8 mouse cellular contexts compared by ENCODE assay signal in the genomic region with DNA sequence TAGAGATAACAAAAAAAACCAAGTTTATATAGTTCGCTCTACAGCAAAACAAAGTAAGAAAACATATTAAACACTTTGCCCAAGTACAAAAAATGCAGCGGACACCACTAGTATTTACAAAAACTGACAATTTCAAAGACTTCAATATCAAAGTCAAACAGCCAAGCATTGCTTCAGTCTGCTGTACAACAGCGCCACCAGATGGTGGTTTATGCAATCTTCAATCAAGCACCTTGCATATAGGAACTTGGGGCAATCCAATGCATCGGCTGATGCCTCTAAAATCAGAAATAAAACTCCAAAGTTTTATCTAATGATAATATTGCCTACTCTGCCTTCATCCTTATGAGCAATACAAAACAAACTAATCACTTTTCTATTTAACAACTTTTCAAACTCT. TPM values are rescaled to one million over a fixed set of nuclear protein-coding genes. Genes with fewer than 3 reads are reported as not detected.
DNase-seq lines count a peak whose midpoint lies in the region; ATAC-seq and TF ChIP-seq lines count a peak whose summit lies in the region.
"Had no signal": no experiment of that assay in that cellular context is flagged by ENCODE, and none has a peak within 500 bp of the region (broad histone marks: within the 10 kb centered on the region; RNA-seq: fewer than 3 reads in every experiment).

No protein-coding gene starts in this region.

- peaks cover 4% of the 10 kb centered on the region; the same call in 1 of the 2 replicates for H3K36me3 ChIP-seq in limb, embryonic 14.5 days (ENCODE audit: control insufficient read depth, insufficient read depth, low read length)
- H3K36me3 ChIP-seq: hindbrain, embryonic 15.5 days had no signal

- no peaks in the 10 kb centered on the region for H3K9me3 ChIP-seq in limb, embryonic 14.5 days (ENCODE audit: control insufficient read depth, low read length)
- H3K9me3 ChIP-seq: hindbrain, embryonic 15.5 days had no signal

- H3K9ac ChIP-seq in limb, embryonic 14.5 days (ENCODE audit: low read depth, low read length, severe bottlenecking): no peak overlapping the region
- H3K9ac ChIP-seq: hindbrain, embryonic 15.5 days had no signal

- H3K27ac ChIP-seq in limb, embryonic 14.5 days (replicated peaks; ENCODE audit: low read depth, low read length): no peak overlapping the region
- H3K27ac ChIP-seq: hindbrain, embryonic 15.5 days had no signal

- no peak overlapping the region for H3K4me2 ChIP-seq in limb, embryonic 14.5 days (replicated peaks; ENCODE audit: low read depth, low read length, severe bottlenecking)
- H3K4me2 ChIP-seq: hindbrain, embryonic 15.5 days had no signal

- no peaks in the 10 kb centered on the region for H3K27me3 ChIP-seq in limb, embryonic 14.5 days (ENCODE audit: control insufficient read depth, insufficient read depth, low read length)
- H3K27me3 ChIP-seq: hindbrain, embryonic 15.5 days had no signal

- H3K4me1 ChIP-seq in limb, embryonic 14.5 days (ENCODE audit: control insufficient read depth, insufficient read depth, low read length): no peaks in the 10 kb centered on the region
- H3K4me1 ChIP-seq: hindbrain, embryonic 15.5 days had no signal

- no peak for TF ChIP-seq POLR2A in limb, embryonic 14.5 days (IDR thresholded peaks at IDR 0.05; ENCODE audit: borderline replicate concordance, extremely low read depth, insufficient read depth, insufficient read length)

- 64% methylated on average over 4 of the region's 4 CpGs for WGBS in limb, embryonic 14.5 days

- DNase-seq in ovary, postnatal 14 days (ENCODE audit: low spot score): peak; percentile 46
- no peak for DNase-seq in ovary, postnatal 10 days (ENCODE audit: low spot score)
- DNase-seq in WW6 (ENCODE audit: low read depth, low spot score): peak; percentile 26
- peak; percentile 36 to 72 for DNase-seq in cerebellum, postnatal 25 days
- DNase-seq in limb, embryonic 14.5 days (ENCODE audit: low spot score): peak; percentile 69
- peak; percentile 47 to 65 for DNase-seq in right cerebral cortex, adult 2 months (ENCODE audit: low spot score in 2 of 2)

- no peak overlapping the region for H3K4me3 ChIP-seq in limb, embryonic 14.5 days (replicated peaks; ENCODE audit: low read length)
- H3K4me3 ChIP-seq: hindbrain, embryonic 15.5 days had no signal

- peak; percentile 75 to 80 for ATAC-seq in hematopoietic stem cell, adult 5-6 weeks (replicated peaks in 1 of 2; ENCODE audit: insufficient read depth in 1 of 2, low FRiP score in 2 of 2, low TSS enrichment in 1 of 2, low read depth in 1 of 2, poor library complexity in 2 of 2, severe bottlenecking in 2 of 2)
- no peak for ATAC-seq in limb, embryonic 14.5 days (ENCODE audit: low FRiP score, low read depth)

RNA-seq across cellular contexts. Expression of a gene that starts 38.7 kb away (rescaled TPM):
- total RNA-seq in hematopoietic stem cell, adult 5-6 weeks (2017): not detected in 2 replicates
- polyA plus RNA-seq in limb, embryonic 14.5 days (2012; rRNA removed): not detected in 2 replicates
- 0.81 TPM in 1 of 2 replicates, not detected in the other for polyA plus RNA-seq in limb, embryonic 14.5 days (2014; fragmentation: Nextera tagmentation; extraction: Ambion mirVana)
- polyA plus RNA-seq: hindbrain, embryonic 15.5 days had no signal

RNA-seq across cellular contexts. Expression of a gene that starts 39.0 kb away (rescaled TPM):
- total RNA-seq in hematopoietic stem cell, adult 5-6 weeks (2017): 22.0 and 30.4 TPM in 2 replicates
- 11.0 and 15.4 TPM in 2 replicates for polyA plus RNA-seq in limb, embryonic 14.5 days (2012; rRNA removed)
- 17.9 and 19.5 TPM in 2 replicates for polyA plus RNA-seq in limb, embryonic 14.5 days (2014; fragmentation: Nextera tagmentation; extraction: Ambion mirVana)
